Mouse (Mus musculus) heart, postnatal 0 days (tissue): Measurements from ENCODE around the gene Wdr61.

Experiments
- CTCF ChIP-seq: IDR thresholded peaks from 2 replicates; pipeline ENCODE4 v1.5.1; 2016; ENCODE audit warnings: antibody characterized with exemption, control low read depth, low read depth
- EP300 ChIP-seq: IDR thresholded peaks from 2 replicates; pipeline ENCODE4 v1.6.1; 2016; ENCODE audit warnings: antibody characterized with exemption, low read depth

GRCm38 (mm10) chr9:54715776-54716175, 18.5 kb downstream of the Wdr61 start:
- TF ChIP-seq CTCF = no peak
- no peak for TF ChIP-seq EP300
